Mouse (Mus musculus) embryo, embryonic 10.5 days (tissue): ENCODE data around the gene Zfp644.
A peak's percentile ranks its signal among the peaks of the same experiment; 100 is the strongest.

Experiments
- DNase-seq: peaks from one replicate; pipeline ENCODE4 v3.0.0-alpha.2; 2015; ENCODE audit warnings: low spot score

The Zfp644 gene

GRCm38 (mm10) chr5:106664910-106665309 is 32.2 kb downstream of the Zfp644 start:
- DNase-seq, result no peak

GRCm38 (mm10) chr5:106660867-106661266 is 36.2 kb downstream of the Zfp644 start:
- no peak for DNase-seq

GRCm38 (mm10) chr5:106652790-106653328 is 44.2 kb downstream of the Zfp644 start:
- DNase-seq, result no peak

GRCm38 (mm10) chr5:106652220-106652753 is 44.8 kb downstream of the Zfp644 start:
- no peak for DNase-seq

GRCm38 (mm10) chr5:106649995-106650394 is 47.1 kb downstream of the Zfp644 start:
- no peak for DNase-seq

- no peak for DNase-seq
Measured at GRCm38 (mm10) chr5:106649441-106649840, 47.6 kb downstream of the Zfp644 start.

- DNase-seq, result no peak
Measured at GRCm38 (mm10) chr5:106643434-106643833, 53.7 kb downstream of the Zfp644 start.

- DNase-seq, result no peak
Measured at GRCm38 (mm10) chr5:106641876-106642275, 55.2 kb downstream of the Zfp644 start.

- no peak for DNase-seq
Measured at GRCm38 (mm10) chr5:106640235-106640809, 56.8 kb downstream of the Zfp644 start.

- no peak for DNase-seq
Measured at GRCm38 (mm10) chr5:106639627-106640026, 57.5 kb downstream of the Zfp644 start.

GRCm38 (mm10) chr5:106636423-106636946 is 60.6 kb downstream of the Zfp644 start:
- no peak for DNase-seq

- DNase-seq, result no peak
Measured at GRCm38 (mm10) chr5:106628369-106629149, 68.5 kb downstream of the Zfp644 start.

- no peak for DNase-seq
Measured at GRCm38 (mm10) chr5:106623337-106623736, 73.8 kb downstream of the Zfp644 start.

- no peak for DNase-seq
Measured at GRCm38 (mm10) chr5:106622193-106622592, 74.9 kb downstream of the Zfp644 start.

GRCm38 (mm10) chr5:106620446-106620845 is 76.6 kb downstream of the Zfp644 start:
- no peak for DNase-seq

- no peak for DNase-seq
Measured at GRCm38 (mm10) chr5:106615006-106615405, 82.1 kb downstream of the Zfp644 start.

- no peak for DNase-seq
Measured at GRCm38 (mm10) chr5:106614570-106614969, 82.5 kb downstream of the Zfp644 start.

GRCm38 (mm10) chr5:106612151-106612550 is 84.9 kb downstream of the Zfp644 start:
- DNase-seq, result no peak

GRCm38 (mm10) chr5:106608798-106609197 is 88.3 kb downstream of the Zfp644 start, which contains the start of gene Gm17304:
Gene Gm17304 (plus strand): TSS chr5:106609098.
- no peak for DNase-seq

GRCm38 (mm10) chr5:106607081-106607480 is 90.0 kb downstream of the Zfp644 start:
- no peak for DNase-seq

- no peak for DNase-seq
Measured at GRCm38 (mm10) chr5:106605096-106605495, 92.0 kb downstream of the Zfp644 start.

- DNase-seq, result no peak
Measured at GRCm38 (mm10) chr5:106604381-106604780, 92.7 kb downstream of the Zfp644 start.

- DNase-seq, result peak; percentile 14
Measured at GRCm38 (mm10) chr5:106599482-106599881, 97.6 kb downstream of the Zfp644 start.
